Mouse (Mus musculus): ENCODE results near the gene Gse1.

Gene Gse1

GRCm38 (mm10) chr8:120494903-120495302, 266.6 kb downstream of the Gse1 start:
- DNase-seq (ENCODE audit: low spot score in 2 of 2), result peak in 1 of 2 experiments; percentile 61

DNA sequence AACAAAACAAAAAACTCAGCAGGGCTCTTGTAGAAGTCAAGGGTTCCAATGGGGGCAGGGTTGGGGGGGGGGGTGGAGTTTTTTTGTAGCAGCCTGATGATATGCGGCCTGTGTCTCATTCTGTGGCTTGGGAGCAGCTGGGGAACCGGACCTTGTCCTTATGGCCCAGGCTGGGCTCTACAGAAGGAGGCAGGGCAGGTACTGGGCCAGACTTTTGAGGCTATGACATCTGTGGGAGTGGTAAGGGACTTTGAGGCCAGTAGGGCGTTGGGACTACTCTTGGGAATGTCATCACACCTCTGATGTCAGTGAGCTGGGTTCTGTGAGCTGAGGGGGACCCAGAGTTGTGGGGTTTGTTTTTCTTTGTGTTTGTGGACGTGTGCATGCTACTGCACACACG, 267.2 kb downstream of the Gse1 start:
- DNase-seq (ENCODE audit: low spot score in 2 of 2), result no peak

GRCm38 (mm10) chr8:120496478-120496877, 268.2 kb downstream of the Gse1 start:
- no peak for DNase-seq (ENCODE audit: low spot score in 2 of 2)

GRCm38 (mm10) chr8:120497503-120497946, 269.3 kb downstream of the Gse1 start:
- DNase-seq (ENCODE audit: low spot score in 2 of 2), result no peak

GRCm38 (mm10) chr8:120498349-120498831, 270.1 kb downstream of the Gse1 start:
- DNase-seq (ENCODE audit: low spot score in 2 of 2), result peak in 1 of 2 experiments; percentile 56

DNA sequence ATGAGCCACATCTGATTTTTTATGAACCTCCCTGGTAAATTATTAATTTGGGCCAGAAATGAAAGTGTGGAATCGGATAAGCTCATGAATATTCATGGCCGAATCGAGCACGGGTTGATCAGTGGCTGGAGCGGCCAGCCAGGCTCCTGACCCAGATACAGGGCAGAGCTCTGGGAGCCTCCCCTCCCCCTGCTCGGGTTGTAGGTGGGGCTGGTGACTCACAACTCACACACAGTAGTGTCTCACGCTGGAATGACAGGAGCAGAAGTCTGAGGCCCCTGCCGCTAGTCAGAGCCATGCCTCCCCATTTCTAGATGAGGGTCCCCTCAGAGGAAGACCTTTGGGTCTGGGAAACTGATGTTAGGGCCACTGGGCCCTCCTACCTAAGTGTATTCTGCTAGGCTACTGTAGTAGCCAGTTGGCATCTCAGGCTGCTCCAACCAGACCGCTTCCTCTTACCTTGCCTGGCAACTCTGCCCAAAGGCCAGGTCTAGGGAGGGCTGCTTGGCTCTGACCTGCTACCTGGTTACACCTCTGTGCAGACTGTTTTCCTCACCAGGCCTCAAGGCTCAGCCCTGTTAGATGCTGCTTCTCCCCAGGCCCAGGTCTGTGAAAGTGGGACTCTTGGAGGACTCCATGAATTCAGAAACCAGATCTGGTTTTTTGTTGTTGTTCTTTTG, 270.8 kb downstream of the Gse1 start:
- DNase-seq (ENCODE audit: low spot score in 2 of 2), result no peak

DNA sequence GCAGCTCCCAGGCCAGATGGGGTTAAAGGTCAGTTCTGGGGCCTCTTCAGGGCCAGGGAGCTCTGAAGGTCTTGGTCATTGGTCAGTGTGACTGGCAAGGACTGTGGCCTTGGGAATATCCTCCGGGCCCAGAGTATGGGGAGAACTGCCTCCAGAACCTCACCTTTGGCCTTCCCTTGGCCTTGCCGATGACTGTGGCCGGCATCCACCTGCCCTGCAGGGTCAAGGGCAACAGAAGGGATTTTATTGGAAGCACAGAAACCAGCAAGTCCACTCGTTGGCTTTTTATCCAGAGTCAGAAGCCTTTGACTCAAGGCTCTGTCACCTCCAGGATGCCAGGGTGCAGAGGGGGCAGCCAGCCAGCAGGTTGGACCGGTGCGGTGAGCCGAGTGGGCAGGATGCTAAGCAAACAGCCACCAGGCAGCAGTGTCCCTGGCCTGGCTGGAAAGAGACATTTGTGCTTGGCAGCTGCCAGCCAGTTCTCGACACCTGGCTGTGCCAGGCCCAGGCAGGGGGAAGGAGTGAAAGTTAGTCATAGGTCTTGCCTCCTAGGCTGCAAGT, 272.5 kb downstream of the Gse1 start:
- no peak for DNase-seq (ENCODE audit: low spot score in 2 of 2)

- DNase-seq (ENCODE audit: low spot score in 2 of 2), result no peak
Observed at GRCm38 (mm10) chr8:120501426-120501825, 273.2 kb downstream of the Gse1 start.

DNA sequence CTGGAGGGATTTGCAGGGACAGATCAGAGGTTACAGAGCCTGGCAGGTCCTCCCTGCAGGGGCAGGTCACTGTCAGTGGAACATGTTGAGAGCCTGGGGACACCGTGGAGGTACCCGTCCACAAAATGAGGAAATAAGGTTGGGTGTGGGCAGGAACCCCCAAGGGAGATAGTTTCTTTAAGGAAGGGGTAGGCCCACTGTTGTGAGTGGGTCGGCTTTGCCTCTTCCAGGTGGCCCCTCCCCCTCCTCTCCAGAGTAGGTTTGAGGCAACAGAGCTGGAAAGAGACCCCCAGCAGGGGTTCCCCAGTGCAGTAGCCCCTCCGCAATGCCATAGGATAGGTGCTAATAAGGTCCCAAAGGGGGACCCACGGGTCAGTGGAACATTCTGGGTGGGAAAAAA, 274.2 kb downstream of the Gse1 start:
- no peak for DNase-seq (ENCODE audit: low spot score in 2 of 2)

GRCm38 (mm10) chr8:120504251-120505081, 276.2 kb downstream of the Gse1 start:
- no peak for DNase-seq (ENCODE audit: low spot score in 2 of 2)

DNA sequence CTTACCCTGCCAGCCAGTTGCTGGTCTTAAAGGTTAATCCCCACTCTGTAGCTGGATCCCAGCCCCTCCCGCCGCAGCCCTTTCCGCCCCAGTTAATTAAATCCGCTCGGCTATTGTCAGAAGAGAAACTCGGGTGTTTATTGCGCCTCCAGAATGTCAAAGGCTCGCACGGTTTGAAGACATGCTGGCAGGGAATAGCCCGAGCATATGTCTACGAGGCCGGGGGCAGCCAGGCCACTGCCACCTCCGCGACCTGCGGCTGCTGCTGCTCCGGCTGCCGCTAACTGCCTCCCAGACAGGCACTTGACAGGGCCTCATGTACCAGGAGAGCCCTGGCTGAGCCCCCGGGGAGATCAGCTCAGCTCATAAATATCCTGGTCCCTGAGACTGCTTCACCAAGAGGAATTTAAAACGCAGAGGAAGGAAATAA, 276.8 kb downstream of the Gse1 start:
- no peak for DNase-seq (ENCODE audit: low spot score in 2 of 2)

DNA sequence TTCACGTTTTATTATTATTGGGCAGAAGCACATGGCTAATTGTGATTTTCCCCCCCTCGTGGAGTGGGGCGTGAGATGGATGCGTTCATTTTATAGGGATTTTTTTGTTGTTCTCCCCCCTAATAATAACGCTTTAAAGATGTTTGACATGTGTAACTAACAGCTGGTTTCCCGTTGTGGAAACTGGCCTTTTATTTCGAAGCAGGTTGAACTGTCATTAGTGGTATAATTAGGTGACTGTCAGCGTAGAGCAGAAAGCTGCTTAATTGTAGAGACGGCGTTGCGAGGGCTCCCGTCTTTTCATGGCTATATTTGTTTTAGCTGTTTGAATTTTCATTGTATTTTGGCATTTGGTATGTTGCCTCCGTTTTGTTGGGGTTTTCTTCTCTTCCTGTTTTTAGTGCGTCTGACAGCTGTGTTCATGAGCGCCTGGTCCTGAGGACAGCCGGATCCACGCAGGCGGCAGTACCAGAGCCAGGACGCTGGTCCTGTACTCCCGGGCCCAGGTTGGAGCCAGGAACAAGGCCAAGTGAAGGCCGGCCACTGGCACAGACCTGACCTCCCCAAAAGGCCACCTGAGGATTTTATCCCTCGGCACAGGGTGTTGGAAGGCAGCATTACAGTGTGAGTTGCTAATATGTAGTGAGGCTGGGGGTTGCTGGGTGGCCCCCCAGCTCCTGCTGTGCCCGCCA, 277.5 kb downstream of the Gse1 start:
- no peak for DNase-seq (ENCODE audit: low spot score in 2 of 2)

DNA sequence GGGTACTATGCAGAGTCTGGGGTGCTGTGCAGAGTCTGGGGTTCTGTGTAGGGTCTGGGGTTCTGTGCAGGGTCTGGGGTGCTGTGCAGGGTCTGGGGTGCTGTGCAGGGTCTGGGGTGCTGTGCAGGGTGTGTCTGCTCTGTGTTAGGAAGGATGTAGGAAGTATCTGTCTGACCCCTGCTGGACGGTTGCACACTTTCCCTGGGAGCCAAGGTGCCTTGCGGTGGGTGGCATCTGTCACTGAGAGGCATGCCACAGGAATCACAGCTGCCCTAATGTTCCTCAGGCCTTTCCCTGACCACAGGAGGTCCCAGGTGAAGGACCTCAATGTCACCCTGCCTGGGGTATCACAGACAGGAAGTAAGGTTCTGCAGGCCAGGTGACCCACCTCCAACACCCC, 278.3 kb downstream of the Gse1 start:
- no peak for DNase-seq (ENCODE audit: low spot score in 2 of 2)

GRCm38 (mm10) chr8:120507290-120507689, 279.0 kb downstream of the Gse1 start:
- DNase-seq (ENCODE audit: low spot score in 2 of 2), result no peak

DNA sequence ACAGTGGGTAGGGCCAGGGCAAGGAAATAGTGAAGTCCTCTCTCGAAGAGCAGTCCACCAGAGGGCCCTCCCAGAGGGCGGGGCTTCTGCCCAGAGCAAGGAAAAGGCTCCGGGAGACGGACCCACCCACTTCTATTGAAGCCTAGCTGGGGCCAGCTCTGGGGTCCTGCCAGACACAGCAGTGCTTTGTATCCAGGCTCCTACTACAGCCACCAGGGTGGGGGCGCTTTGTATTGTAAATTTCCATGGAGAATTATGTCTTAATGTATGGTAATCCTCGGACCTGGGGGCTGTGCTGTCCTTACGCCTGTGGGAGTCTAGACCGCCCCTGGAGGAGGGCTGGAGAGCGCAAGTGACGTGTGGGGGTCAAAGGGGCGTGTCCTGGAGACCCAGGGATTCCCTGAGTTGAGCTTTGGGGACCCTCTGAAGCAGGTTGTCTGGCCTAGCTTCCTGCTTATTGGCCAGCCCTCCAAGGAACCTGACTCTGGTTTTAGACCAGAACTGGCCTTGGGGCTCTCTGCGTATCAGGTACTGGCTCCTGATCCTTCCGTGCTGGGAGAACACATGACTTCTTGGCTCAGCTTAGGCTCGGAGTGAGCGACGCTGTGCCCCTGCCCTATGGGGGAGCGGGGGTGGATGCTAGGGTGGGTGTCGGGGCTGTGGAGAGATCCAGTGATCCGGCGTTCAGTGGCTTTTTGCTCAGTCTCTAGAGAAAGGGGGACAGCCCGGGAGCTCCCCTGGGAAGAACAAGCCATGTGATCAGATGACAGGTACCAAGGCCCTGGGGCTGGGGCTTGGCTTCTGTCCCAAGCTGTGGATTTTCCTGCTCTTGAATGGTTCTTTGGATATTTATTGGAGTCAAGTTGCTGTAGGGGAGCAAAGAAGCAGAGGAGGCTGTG, 281.1 kb downstream of the Gse1 start:
- no peak for DNase-seq (ENCODE audit: low spot score in 2 of 2)

DNA sequence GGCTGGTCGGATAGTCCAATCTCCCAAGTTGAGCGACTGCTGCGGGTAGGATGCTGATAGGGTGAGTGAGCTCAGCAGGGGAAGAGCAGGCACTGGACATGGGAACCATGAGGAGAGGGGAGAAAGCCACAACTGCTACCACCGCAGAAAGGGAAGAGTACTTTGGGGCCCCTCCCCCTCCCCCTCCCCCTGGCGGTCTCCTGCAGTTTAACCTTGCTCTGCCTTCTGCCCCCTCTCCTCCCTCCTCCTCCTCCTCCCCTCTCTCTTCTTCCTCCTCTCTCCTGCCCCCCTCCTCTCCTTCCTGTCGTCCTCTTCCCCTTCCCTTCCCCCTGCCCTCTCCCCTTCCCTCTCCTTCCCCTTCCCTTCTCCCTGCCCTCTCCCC, 281.8 kb downstream of the Gse1 start:
- no peak for DNase-seq (ENCODE audit: low spot score in 2 of 2)

DNA sequence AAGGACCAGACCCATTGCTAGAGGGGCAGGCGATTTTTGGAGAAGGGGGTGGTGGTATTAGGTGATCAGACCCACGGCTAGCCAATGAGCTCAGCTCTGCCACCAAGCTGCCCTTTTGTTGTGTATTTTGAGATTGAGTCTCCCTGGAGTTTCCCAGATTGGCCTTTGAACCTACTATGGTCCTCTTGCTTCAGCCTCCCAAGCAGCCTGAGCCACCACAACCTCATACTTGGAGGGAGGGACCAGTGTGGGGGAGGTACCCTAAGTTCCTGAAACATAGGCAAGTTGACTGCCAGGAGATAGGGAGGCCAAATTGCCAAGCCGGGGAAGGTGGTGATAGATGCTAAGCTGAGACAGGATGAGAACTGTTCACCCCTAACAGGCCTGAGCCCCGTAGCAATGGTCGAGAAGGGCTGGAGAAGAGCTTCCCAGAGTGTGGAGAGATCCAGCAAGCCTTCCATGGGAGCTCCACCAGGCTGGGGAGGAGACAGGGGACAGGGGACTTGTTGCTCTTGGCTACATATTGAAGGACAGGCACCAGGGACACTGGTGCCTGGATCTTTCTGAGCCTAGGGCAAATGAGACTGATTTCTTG, 282.7 kb downstream of the Gse1 start:
- no peak for DNase-seq (ENCODE audit: low spot score in 2 of 2)

DNA sequence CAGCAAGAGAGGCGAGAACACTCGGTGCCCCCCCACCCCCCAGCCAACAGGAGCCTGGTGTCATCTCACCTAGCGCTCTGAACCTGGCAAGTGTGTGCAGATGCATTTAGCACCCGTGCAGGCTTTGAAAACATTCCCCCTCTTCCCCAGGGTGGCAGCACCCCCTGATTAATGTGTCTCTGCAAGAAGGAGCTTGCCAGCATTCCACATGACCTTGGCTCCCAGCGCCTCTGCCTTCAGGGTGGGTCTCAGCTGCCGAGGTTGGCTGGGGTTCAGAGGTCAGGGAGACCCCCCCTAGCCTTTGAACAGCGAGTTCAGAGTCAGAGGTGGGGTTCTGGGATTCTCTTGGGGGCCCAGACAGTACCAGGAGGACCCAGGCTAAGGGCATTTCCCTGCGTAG, 283.5 kb downstream of the Gse1 start:
- no peak for DNase-seq (ENCODE audit: low spot score in 2 of 2)

DNA sequence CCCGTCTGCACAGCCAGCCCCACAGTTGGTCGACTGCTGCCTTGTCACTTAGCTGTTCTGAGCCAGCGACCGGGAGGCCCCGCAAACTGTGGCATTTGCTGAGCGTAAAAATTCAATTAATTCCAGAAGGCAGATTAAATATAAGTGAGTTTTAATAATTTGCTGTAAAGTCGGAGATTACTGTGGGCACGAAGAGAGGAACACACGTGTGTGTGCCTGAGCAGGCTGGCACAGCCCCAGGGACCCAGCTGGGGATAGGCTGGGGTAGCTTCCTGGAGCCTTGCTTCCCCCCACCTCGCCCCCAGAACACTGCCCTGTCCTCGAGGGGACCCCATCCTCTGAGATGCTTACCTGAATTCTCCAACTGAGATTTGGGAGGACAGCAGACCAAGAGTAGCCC, 284.1 kb downstream of the Gse1 start:
- no peak for DNase-seq (ENCODE audit: low spot score in 2 of 2)

- DNase-seq (ENCODE audit: low spot score in 2 of 2), result no peak
Observed at GRCm38 (mm10) chr8:120513145-120513544, 284.9 kb downstream of the Gse1 start.

Measured in spleen, postnatal 10 days (tissue).